Mouse (Mus musculus): ENCODE results near the gene Dop1a.

Dop1a gene

DNA sequence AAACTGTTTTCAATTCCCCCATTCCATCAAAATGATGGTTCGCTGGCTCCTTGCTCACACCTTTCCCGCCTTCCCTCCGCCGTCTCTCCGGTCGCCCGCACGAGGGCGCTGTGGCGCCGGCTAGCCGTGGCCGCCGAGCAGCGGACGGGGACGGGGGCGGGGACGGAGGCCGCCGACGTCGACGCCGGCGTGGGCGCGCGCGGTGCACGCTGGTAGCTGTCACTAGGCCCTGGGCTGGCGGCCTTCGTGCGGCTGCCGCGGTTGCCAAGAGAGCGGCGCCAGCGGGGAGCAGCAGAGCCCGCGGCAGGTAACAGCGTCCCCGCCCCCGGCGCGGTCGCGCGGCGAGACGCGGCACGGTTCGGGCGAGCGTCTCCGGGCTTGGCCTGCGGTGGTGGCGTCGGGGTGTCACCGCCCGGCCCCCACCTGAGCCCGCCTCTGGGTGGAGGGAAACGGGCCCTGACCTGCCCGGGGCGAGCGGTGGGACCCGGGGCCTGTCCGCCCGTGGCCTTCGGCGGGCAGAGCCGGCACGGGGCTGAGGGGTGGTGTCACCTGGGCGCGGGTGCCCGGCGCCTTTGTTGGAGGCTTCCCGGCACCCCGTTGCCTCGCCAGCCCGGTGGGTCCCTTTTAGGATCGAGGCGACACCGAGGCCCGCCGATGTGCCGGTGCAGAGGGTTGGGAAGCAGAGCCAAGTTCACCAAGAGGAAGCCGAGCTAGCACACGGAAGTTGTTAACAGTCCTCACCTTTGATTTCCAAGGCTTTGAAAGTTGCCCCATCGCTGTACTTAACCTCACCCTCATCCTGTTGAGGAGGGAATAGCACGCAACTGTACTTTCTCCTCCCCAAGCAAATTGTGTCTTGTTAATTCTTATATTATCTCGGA lies at the start of gene Dop1a:
Gene Dop1a (plus strand): TSS at position 165 of the 881 bp plus-strand sequence.
- peak; percentile 90 for DNase-seq

DNA sequence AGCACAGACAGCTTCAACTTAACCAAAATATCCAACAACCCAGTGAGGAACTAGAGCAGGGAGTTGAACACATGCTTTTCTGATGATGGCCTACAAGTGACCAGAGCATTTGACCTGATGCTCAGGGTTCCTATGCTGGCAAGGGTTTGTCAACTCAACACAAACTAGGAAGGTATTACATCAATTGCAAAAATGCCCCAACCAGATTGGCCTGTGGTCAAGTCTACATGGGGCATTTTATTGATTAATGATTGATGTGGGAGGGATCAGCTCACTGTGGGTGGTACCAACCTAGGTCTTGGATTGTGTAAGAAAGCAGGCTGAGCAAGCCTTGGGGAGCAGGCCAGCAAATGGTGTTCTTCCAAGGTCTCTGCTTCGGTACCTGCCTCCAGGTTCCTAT lies 49.0 kb upstream of the Dop1a start:
- DNase-seq, result no peak

DNA sequence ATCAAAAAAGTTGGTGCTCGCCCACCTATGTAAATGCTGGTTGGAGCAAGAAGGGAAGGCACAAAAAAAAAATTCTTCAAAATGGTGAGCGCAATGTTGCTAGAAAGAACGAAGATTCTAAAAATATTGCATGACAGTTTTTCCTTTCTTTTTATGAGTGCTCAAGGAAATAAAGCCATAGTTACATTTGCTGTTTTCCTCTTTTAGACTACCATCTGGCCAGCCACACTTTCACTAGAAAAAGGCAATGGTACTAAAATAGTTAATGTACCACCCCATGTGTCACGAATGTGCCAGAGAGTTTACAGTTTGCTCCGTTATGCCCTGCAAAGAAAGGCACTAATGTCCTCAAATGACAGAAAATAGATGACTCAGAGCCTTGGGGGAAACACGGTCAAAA lies 47.6 kb upstream of the Dop1a start:
- no peak for DNase-seq

DNA sequence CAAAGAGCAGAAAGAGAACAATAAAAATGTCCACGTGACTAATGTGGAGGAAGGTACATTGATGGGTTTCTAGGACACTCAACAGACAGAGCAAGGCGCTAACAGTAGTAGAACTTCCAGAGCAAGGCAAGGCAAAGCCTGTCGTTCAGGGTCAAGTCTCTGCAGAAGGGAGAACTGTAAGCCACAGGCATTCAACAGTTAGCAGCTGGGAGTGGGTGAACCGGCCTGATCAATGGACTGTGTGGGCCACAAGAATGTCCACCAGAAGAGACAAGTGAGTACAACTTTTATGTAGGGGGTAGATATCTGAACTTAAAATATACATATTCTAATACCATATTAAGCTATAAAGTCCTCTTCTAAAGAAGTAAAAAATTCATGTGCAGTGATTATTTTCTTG lies 43.6 kb upstream of the Dop1a start:
- DNase-seq, result no peak

DNA sequence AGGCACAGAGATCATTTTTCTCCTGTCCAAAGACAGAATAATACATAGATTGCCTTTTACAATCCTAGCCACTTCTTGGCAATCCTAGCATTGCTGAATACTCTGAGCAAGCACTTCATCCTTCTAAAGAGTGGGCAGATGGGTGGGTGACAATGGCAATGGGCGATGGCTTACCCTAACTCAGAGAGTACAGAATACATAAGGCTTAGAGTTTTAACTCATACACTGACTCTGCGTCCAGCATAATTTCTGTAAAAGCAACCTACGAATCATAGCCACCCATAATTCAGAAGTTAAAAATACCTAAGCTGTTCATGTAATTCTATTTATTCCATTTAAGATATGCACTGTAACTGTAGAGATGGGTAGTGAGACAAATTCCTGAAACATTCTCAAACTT lies 31.4 kb upstream of the Dop1a start:
- DNase-seq, result no peak

DNA sequence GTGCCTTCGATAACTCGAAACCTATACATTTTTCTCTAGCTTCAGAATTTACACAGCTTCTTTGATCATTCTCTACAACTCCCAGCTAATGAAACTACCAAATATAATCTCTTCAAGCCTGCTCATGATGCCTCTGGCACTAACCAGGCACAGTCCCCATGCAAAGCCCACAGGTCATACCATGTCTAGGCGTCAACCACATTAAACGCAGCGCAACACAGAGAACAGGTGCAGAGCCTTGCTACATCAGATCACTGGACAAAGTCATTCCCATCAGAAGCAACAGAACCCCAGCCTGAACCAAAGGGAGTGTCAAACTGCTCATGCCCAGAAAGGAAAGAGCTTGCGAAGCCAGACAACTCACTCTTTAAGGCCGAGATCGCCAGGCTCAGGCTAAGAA lies 30.3 kb upstream of the Dop1a start:
- no peak for DNase-seq

DNA sequence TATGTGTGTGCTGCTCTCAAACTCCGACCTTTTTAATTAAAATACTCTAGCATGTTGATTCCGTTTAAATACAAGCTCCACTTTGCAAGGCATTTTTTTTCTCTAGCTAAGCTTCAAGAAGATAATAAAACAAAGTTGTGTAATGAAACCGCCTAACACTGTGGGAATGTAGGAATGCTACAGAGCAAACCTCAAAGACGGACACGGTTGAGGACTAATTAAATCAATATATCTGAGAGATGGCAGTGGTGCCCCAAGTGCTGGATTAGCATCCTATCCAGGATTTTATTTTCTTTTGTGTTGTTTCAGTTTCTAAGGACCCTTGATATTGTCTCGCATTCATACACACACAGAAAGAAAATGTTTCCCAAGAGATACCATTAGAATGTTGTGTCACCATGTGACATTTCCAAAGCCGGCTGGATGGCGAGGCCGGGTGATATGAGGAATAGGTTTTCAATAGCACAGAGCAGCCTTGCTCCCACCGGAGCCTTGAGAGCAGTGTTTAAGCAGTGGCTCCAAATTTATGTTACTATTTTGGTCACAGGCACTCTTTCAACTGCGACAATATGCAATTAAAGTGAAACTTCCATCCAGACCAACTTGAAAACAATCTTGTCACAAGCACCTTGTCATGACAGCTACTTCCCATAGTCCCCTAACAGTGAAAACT lies 28.5 kb upstream of the Dop1a start:
- no peak for DNase-seq

DNA sequence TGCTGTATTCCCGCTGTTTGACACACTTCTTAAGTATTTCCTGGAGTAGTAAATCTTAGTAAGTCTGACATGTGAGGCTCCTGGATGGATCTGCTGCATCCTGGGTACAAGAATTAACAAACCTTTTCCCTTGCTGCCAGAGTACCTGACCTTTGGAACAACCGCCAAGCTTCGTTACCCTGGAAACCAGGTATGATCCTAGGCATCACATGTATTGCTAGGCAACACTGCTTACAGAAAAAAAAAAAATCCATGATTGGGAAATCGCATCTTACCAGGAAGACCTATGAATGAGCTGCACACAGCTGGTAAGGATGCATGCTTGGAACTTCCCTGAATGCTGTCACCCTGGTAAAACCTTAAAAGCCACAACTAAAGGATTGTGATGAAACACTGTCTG lies 24.7 kb upstream of the Dop1a start:
- no peak for DNase-seq

DNA sequence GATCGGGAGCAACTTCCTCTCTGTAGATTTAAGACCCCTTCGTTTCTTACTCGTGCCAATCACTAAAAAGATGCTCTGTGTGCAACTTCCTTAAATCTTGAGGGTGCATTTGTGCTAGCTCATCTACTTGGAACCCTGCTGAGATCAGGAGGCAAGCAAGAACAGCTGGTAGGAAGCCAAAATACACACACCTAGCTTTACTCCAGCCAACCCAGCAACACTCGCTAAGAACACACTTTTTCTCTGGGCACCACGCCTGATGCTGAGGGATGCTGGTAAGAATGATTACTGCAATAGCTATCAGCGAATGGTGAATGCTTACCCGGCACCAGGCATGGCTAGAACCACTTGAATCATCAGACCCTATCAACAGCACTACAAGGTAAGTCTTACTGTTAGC lies 20.1 kb upstream of the Dop1a start:
- no peak for DNase-seq

DNA sequence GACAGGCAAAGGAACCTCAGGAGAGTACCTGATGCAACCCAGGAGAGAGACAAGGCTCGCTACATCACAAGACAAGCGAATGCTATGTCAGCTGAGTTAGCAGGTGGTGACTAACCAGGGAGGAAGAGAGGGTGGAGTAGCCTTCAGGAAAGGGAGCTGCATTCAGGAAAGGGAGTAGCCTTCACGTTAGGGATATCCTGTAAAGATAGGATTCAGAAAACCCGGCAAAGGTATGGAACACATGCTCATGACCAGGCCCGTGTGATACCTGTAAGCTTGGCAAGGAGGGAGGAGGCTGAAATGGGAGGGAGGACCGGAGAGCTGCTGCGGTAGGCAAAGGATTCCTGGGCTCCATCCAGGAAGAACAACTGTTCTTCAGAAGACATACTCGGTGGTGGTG lies 19.5 kb upstream of the Dop1a start:
- DNase-seq, result no peak

DNA sequence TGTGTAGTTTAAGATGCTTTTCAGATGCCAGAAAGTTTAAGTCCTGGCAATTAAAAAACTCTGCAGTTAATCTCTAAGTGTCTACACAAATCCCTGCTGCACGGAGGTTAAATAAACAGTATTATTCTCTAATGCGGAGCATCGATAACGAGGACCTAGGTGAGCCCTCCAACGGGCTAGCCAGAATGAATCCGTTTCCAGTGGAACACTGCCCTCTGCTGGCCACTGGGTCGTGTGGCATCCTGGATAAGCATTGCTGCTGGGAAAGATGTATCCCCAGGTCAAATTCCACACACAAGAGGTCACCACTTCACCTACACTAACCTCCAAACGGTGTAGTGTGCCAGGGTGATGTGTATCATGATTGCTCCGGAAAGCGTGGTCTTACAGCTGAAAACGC lies 17.4 kb upstream of the Dop1a start:
- DNase-seq, result peak; percentile 85

DNA sequence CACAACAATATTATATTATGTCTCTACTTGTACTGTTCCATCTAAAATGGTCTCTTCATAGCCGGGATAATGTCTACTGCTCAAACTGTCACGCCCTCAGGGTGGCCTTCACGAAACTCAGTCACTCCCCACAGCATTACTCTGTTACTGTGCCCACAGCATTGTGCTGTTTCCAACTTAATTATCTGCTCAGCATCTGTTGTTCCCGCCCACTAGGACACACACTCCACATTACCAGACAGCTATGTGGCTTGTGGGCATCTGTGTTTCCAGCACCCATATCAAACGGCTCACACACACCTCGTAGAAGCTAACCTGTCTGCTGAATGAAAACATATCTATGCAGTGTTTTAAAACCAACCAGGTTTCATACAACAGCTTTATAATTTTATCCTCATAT lies 15.9 kb upstream of the Dop1a start:
- DNase-seq, result no peak

DNA sequence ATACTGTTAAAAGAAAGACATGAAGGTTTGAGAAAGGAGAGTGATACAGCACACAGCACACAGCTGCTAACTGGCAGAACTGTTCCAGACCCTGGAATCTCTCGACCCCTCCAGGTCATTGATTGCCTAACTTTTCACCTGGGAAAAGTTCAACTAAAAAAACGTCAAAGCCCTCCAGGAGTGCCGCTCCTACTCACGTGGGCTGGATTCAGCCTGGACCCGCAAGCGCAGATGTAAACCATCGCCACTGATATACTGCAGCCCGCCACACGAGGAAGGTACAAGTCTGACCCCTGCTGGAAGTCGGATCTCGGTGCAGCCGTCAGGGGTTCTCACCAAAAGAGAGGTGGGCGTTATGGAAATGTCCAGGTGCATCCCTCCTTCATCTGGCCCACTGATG lies 15.3 kb upstream of the Dop1a start:
- DNase-seq, result peak; percentile 57

DNA sequence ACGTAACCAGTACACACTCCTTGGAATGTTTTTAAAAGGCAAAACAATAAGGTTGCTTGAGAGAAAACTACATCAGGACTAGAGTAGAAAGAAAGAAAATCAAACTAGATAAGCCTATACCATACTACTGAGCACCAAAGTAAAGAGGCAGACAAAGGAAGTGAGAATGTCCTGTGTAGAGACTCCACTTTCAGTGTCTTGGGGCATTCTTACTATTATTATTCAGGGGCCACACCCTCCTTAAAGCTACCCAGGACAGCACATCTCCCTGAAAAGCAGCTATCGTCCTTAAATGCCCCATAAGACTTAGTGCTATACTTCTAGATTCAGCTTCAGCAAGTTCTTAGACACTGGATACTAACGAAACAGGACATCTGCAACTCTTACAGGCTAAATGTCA lies 13.3 kb upstream of the Dop1a start:
- no peak for DNase-seq

DNA sequence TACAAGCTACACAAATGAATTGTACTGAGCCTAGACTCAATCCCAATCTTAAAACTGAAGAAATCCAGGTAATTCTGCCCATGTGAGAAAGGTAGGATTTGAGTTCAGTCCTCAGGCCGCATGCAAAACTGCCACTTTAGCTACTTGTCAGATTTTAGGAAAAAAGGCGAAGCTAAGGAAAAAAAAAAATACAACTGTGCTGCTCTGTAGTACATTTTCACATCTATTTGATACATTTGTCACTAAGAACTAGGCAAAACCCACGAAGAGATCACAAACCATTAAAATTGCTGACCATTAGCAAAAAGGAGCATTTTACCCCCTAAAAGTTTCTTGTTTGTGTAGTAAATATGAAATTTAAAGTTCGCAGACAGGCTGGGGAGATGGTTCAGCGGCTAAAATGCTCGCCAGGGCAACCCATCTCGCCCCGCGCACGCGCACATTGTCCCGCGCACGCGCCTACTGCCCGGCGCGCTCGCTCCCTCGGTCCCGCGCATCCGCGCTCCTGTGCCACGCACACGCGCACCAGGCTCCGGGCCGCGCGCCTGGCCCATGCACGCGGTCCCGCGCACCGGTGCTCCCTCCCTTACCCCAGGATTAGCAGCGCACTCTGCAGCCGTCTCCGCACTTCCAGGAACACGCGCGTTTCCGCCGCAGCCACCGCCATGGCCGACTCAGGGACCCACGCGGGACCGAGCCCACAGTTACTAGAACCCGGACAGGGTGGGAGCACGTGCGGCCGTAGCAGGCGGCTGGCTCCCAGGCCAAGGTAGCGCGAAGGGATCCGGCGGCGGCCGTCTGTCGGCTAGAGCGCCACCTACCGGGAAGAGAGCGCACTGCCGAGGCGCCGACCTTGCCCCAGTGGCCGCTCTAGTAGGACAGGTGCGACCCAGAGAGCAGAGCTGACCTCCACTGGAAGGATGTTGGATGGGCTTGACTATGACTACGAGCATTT lies 2.5 kb upstream of the Dop1a start, which contains the start of gene Ube2cbp:
Gene Ube2cbp (minus strand): TSS at position 800 of the 955 bp plus-strand sequence.
- peak; percentile 93 for DNase-seq

DNA sequence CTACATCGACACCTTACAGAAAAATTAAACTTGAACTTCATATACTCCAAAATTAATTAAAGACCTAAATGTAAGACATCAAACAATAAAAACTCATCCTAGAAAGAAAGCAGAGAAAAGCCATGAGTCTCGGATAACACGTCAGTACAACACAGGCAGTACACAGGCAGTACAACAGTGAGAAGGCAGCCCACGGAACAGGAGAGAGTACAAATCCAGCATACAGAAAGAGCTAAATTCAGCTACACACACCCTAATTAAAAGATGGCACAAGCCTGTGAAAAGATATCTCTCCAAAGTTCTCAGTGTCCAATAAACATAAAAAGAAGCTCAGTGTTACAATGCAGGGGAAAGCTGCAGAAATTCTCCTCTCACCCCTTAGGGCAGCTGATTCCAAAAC lies 9.0 kb downstream of the Dop1a start:
- no peak for DNase-seq

DNA sequence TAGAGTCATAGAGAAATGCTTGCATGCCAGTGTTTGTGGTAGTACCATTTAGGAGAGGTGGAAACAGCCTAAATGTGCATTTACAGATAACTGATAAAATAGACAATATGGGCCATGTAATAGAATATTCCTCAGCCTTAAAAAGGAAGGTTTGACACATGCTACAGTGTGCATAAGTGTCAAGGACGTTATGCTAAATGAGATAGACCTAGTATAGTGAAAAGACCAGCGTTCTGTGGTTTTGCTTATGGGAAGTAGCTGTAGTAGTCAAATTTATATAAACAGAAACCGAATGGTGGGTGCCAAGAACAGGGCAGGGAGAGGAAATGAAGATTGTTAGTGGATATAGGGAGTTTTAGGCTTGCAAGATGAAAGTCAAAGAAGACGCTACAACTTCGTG lies 9.8 kb downstream of the Dop1a start:
- no peak for DNase-seq

DNA sequence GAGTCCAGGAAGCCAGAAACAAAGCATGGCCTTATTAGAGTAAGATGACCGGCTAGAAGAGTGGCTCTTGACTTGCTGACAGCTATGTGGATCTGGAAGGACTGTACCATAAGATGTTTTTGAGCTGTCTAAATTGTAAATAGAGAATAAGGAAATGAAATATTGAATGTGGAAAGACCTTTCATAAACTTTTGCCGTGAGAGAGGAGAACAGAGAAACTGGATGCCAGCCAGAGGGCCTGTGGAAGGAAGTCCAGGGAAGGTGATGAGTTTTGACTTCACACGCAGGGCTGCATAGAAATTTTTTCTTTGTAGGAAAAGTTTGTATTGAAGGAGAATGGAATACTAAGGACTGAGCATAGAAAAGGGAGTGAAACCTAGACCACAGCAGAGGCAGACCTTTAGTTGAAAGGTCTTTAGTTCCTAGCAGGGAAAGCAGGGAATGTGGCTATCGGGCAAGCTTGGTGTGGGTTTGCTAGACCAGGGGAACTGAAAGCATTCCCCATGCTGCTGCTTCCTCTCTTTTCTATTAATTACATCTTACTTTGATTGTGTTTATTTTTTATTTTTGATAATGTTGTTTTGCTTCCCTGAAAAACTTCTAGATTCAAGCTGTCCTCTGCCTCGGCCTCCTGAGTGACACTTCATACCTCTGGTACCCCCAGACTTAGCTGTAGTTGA lies 11.6 kb downstream of the Dop1a start:
- DNase-seq, result no peak

DNA sequence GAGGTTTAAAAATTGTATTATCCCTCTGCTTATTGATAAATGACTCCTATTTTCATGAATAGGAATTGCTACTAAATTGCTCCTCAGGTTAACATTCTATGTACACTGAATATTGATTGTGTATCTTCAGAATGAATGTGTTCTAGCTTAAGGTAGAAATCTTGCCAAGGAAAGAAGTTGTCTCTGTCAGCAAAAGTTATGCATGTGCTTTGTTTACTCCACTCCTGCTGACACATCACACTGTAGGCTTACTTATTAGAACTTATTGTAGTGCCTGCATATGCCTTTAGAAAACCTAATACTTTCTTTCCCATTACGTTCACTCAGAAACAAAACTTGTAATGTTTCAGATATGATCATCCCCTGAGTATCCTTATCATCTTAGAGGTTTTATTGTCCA lies 15.3 kb downstream of the Dop1a start:
- no peak for DNase-seq

DNA sequence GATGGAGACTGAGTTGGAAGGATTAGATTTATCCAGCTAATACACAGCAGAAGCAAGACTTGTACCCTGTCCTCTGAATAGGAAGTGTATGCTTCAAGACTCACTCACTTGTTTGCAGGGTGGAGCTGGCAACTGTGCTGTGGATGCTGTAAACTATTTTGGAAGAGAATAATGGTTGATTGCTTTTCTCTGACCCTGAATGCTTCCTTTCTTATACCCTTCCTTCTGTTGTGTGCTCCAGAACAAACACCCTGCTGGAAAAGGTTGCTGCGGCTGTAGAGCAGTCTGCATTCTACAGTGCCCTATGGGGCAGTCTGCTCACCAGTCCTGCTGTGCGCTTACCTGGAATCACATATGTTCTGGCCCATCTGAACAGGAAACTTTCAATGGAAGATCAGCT lies 24.8 kb downstream of the Dop1a start:
- peak; percentile 12 for DNase-seq

DNA sequence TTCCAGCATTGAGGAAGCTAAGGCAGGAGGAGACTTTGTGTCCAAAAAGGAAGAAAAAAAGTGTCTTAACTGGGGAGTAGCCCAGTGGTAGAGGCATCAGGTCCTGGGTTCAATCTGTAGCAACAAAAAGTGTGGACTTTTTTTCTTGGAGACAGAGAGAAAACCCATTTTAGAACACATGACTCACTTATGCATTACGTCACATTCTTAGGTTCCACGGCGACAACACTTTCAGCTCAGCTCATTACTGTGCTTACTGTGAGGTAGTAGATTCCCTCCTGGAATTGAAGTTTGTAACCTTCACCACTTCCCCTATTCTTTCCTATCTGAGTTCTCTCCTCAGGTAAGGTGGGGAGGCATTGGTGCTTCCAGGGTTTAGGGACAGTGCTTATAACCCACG lies 29.3 kb downstream of the Dop1a start:
- no peak for DNase-seq

DNA sequence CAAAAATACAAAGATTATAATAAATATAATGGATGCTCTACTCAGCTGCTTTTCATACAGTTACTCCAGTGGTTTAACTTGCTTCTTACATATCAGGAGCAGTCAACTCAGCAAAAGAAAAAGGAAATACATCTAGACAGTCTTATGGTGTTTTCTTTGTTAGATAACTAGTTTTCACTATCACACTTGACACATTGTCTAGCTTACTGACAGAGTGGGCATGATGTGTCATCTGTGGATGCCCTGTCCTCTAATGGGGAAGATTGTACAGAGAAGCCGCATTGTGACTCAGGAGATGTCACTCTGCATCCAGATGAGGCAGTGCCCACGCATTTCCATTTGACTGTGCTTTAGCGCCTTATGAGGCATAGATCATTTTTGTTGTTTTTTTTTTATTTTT lies 32.1 kb downstream of the Dop1a start:
- DNase-seq, result no peak

DNA sequence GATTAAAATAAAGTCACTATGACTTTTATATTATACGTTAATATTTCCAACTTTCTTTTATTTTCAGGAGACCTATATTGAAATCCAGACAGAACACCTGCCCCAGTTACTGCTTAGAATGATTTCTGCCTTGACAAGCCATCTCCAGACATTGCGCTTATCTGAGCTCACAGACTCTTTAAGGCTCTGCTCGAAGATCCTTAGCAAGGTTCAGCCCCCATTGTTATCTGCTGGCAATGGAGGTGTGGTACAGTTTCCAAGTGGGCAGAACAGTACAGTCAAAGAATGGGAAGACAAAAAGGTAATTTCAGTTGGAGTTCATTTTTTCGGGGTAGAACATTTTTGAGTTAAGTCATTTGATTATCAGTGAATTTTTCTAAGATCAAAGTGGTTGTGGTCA lies 40.5 kb downstream of the Dop1a start:
- no peak for DNase-seq

Measured in cerebellum, adult 8-10 months (tissue).